Mouse (Mus musculus): ENCODE results near the gene Phf3.

Gene Phf3

DNA sequence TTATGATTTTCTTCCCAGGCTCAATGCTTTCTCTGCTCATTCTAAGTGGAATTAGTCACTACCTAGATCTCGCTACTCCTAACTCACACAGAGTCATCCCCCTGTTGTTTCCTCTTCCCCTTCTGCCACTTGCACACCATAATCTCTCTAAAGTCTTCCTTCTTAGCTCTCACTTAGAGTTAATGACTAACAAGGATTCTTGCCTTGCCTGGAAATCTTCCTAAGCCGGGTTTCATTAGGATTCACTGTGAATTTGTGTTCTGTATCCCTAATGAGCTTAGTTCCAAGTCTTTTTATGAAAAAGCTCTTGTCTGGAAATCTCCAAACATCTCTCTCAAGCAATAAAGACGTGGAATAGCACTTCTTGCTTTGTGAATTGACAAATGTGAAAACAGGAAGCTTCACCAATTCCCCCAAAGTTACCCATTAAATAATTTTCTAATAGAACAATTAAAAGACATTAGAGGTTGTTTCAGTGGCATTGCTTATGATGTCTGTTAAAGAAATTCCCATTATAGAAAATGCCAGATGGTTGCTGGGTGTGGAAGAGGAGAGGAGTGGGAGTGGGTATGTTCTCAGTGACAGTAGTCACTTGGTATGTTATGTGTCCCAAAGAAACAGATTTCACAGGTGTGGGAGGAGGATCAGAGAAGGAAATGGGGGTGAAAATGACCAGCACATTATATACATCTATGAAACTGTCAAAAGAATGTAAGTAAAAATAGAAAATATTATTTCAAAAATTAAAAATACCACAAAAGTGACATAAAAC is 118.1 kb downstream of the Phf3 start:
- no peak for DNase-seq

Data from lung, postnatal 10 days (tissue).